9 mouse cellular contexts compared by ENCODE assay signal in the genomic region with DNA sequence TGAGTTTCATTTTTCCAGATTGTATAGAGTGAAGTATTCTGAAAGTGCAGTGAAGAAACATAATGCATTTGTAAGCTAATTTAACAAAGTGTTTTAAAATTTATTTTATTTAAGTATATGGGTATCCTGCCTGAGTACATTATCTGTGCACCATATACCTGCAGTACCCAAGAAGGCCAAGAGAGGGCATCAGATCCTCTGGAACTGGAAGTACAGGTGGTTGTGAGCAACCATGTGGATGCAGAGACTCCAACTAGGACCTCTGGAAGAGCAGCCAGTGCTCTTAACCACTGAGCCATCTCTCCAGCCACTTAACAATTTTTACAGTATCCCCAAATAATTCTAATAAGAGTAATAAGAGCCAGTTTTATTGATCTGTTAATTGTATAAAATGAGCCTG.
DNase-seq lines count a peak whose midpoint lies in the region; ATAC-seq and TF ChIP-seq lines count a peak whose summit lies in the region.
"Had no signal": no experiment of that assay in that cellular context is flagged by ENCODE, and none has a peak within 500 bp of the region (broad histone marks: within the 10 kb centered on the region; RNA-seq: fewer than 3 reads in every experiment).

No protein-coding gene starts in this region.

- intact Hi-C loops in left cerebral cortex, postnatal 4 days (cut with DNase I): loop anchor here (10.0 kb wide), 1 partner anchor 221 kb away; a partner anchor contains a TSS
- intact Hi-C loops in left cerebral cortex, postnatal 25 days (cut with DNase I): no loop called here

- no peak overlapping the region for H3K27ac ChIP-seq in stomach, postnatal 0 days (replicated peaks)
- H3K27ac ChIP-seq in forebrain, embryonic 14.5 days (ENCODE audit: low read depth, low read length): no peak overlapping the region
- H3K27ac ChIP-seq: stomach, embryonic 15.5 days had no signal

- H3K4me1 ChIP-seq in stomach, postnatal 0 days (replicated peaks; ENCODE audit: control insufficient read depth, insufficient read depth): no peaks in the 10 kb centered on the region
- H3K4me1 ChIP-seq in forebrain, embryonic 14.5 days (ENCODE audit: control insufficient read depth, insufficient read depth, low read length): peaks cover 2% of the 10 kb centered on the region; the same call in 1 of the 2 replicates
- H3K4me1 ChIP-seq: stomach, embryonic 15.5 days had no signal

- no peak for ATAC-seq in stomach, postnatal 0 days (ENCODE audit: low FRiP score, low TSS enrichment)
- ATAC-seq in forebrain, embryonic 14.5 days: no peak

- peak; percentile 66 for TF ChIP-seq CTCF in stomach, postnatal 0 days (IDR thresholded peaks at IDR 0.05; ENCODE audit: low read depth)

- peaks cover 5% of the 10 kb centered on the region; the same call in 1 of the 2 replicates for H3K36me3 ChIP-seq in stomach, postnatal 0 days (ENCODE audit: control insufficient read depth, insufficient read depth, low read length)
- H3K36me3 ChIP-seq in forebrain, embryonic 14.5 days (ENCODE audit: control insufficient read depth, insufficient read depth, low read length): no peaks in the 10 kb centered on the region

- no peak for TF ChIP-seq EP300 in stomach, postnatal 0 days (optimal IDR thresholded peaks at IDR 0.05)

- no peak overlapping the region for H3K4me2 ChIP-seq in stomach, postnatal 0 days (replicated peaks; ENCODE audit: low read depth)
- no peak overlapping the region for H3K4me2 ChIP-seq in forebrain, embryonic 14.5 days (ENCODE audit: low read length)
- H3K4me2 ChIP-seq: stomach, embryonic 15.5 days had no signal

- no peaks in the 10 kb centered on the region for H3K27me3 ChIP-seq in stomach, postnatal 0 days (ENCODE audit: control insufficient read depth, insufficient read depth, low read length)
- H3K27me3 ChIP-seq in forebrain, embryonic 14.5 days (replicated peaks; ENCODE audit: control insufficient read depth, insufficient read depth, low read length): no peaks in the 10 kb centered on the region
- H3K27me3 ChIP-seq: stomach, embryonic 15.5 days had no signal

- H3K9ac ChIP-seq in stomach, postnatal 0 days (ENCODE audit: low read length): no peak overlapping the region
- no peak overlapping the region for H3K9ac ChIP-seq in forebrain, embryonic 14.5 days (ENCODE audit: low read length)
- H3K9ac ChIP-seq: stomach, embryonic 15.5 days had no signal

- no peak overlapping the region for H3K4me3 ChIP-seq in stomach, postnatal 0 days (ENCODE audit: low read depth, low read length)
- H3K4me3 ChIP-seq in forebrain, embryonic 14.5 days (ENCODE audit: low read depth, low read length): no peak overlapping the region
- H3K4me3 ChIP-seq: erythroblast, embryonic 14.5 days; stomach, embryonic 15.5 days had no signal

- DNase-seq in left cerebral cortex, postnatal 4 days: peak; percentile 14
- DNase-seq in left cerebral cortex, postnatal 25 days (ENCODE audit: low spot score in 2 of 2): no peak
- peak; percentile 55 for DNase-seq in ZHBTc4 (ENCODE audit: low read depth, low spot score)
- peak; percentile 11 to 20 for DNase-seq in kidney, postnatal 4 days
- no peak for DNase-seq in stomach, postnatal 0 days (ENCODE audit: low spot score)
- no peak for DNase-seq in right cerebral cortex, adult 18-20 months
- DNase-seq in forebrain, embryonic 14.5 days (ENCODE audit: low spot score): no peak

- H3K9me3 ChIP-seq in stomach, postnatal 0 days (ENCODE audit: control insufficient read depth, low read length): no peaks in the 10 kb centered on the region
- H3K9me3 ChIP-seq in forebrain, embryonic 14.5 days (replicated peaks; ENCODE audit: control insufficient read depth, low read length): no peaks in the 10 kb centered on the region
- H3K9me3 ChIP-seq: stomach, embryonic 15.5 days had no signal

Comparison
In these comparisons a context has a peak if more than half of its experiments do, and no peak if none do; other contexts are left out.
1. DNase-seq: peak in left cerebral cortex, postnatal 4 days (single experiment), ZHBTc4 (single experiment) and kidney, postnatal 4 days (2 of 2); none in left cerebral cortex, postnatal 25 days (0 of 2), stomach, postnatal 0 days (single experiment), right cerebral cortex, adult 18-20 months (single experiment) and forebrain, embryonic 14.5 days (single experiment).